Mouse (Mus musculus) kidney, adult 2 months (tissue): ENCODE data around the gene Psmd13.

Source experiments
- CTCF ChIP-seq: fragments of 200-500 bp; conservative IDR thresholded peaks from 2 replicates; pipeline ENCODE4 v1.5.1; 2011; ENCODE audit warnings: low read depth, mild to moderate bottlenecking, control low read depth, low read length, moderate library complexity, mixed read lengths; ENCODE audit not compliant: insufficient read depth, insufficient read length
- POLR2A ChIP-seq: fragments of 200-500 bp; IDR thresholded peaks from one replicate; pipeline ENCODE4 v1.6.1; 2011; ENCODE audit warnings: low read depth, low read length, control low read depth

DNA sequence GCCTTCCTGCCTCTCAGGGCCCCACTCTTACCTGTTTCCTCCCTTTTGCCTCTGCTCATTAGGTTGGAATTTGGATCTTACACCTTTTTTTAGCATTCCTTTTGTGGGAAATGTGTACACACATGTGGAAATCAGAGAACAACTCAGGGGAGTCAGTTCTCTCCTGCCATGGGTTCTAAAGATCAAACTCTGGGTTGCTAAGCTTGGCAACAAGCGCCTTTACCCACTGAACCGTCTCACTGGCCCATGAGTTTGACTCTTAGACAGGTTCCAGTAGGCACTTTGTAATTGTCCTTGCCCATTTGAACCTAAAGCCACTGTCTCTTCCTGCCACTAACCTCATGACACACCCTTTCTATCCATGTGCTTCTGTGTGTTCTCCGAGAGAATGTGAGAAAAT is 12.8 kb downstream of the Psmd13 start:
- TF ChIP-seq POLR2A (no peak), CTCF (no peak)
